Mouse (Mus musculus): Measurements from ENCODE around the gene Supt5. TPM values are rescaled to one million over a fixed set of nuclear protein-coding genes. Genes with fewer than 3 reads are reported as not detected.
A peak's percentile ranks its signal among the peaks of the same experiment; 100 is the strongest.
"Not testable (repeated sequence)": the region's sequence is repeated elsewhere in the genome, so short reads cannot be mapped to it uniquely, and the experiment has no call there.

Gene Supt5
- total and polyA plus RNA-seq, 3 experiments, result 66.0 to 448 (median 156) TPM

DNA sequence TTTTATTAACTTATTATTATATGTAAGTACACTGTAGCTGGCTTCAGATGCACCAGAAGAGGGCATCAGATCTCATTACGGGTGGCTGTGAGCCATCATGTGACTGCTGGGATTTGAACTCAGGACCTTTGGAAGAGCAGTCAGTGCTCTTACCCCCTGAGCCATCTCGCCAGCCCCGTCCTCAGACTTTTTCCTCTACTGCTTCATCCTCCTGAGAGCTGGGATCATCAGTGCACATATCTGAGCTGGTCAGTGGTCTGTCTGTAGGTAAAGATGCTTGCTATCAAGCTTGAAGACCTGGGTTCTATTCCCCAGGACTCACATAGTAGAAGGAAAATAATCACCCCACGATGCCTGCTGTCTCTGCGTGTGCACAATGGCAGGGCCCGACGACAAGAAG, 48.8 kb upstream of the Supt5 start:
- H3K9ac ChIP-seq (ENCODE audit: control insufficient read depth, low read depth, low read length, poor library complexity, severe bottlenecking); H3K4me3 ChIP-seq (ENCODE audit: control insufficient read depth in 1 of 2, insufficient read depth in 1 of 2, low read depth in 2 of 2, low read length in 2 of 2); H3K79me2 ChIP-seq (ENCODE audit: control insufficient read depth, insufficient read depth, low read length, poor library complexity); H3K9me3 ChIP-seq (replicated peaks; ENCODE audit: insufficient read depth, low read length); H3K27me3 ChIP-seq (ENCODE audit: control insufficient read depth in 1 of 2, insufficient read depth in 2 of 2, low read length in 2 of 2); H3K27ac ChIP-seq (ENCODE audit: control insufficient read depth, low read depth, low read length): not testable (repeated sequence)
- TF ChIP-seq TBP (IDR thresholded peaks at IDR 0.05; ENCODE audit: low read depth, low read length) (peak; percentile 93), USF1 (IDR thresholded peaks at IDR 0.05; ENCODE audit: low read depth, low read length) (peak; percentile 57; the same call in 1 of the 2 replicates)
- H3K4me1 ChIP-seq (ENCODE audit: control insufficient read depth in 1 of 2, insufficient read depth in 2 of 2, low read length in 2 of 2), result peaks cover 2 to 21% of the 10 kb centered on the region in 2 experiments; a peak in 3 of 4 replicates
- H3K36me3 ChIP-seq (ENCODE audit: control insufficient read depth in 1 of 2, insufficient read depth in 2 of 2, low read length in 2 of 2), result peaks cover 0 to 16% of the 10 kb centered on the region in 2 experiments; a peak in 2 of 4 replicates
- DNase-seq (ENCODE audit: low read depth, low spot score), result peak; percentile 18

- H3K9ac ChIP-seq (ENCODE audit: control insufficient read depth, low read depth, low read length, poor library complexity, severe bottlenecking); DNase-seq (ENCODE audit: low read depth, low spot score): not testable (repeated sequence)
- H3K36me3 ChIP-seq (ENCODE audit: control insufficient read depth in 1 of 2, insufficient read depth in 2 of 2, low read length in 2 of 2), result peaks cover 0 to 16% of the 10 kb centered on the region in 2 experiments; a peak in 2 of 4 replicates
Observed at GRCm38 (mm10) chr7:28386877-28387276, 48.3 kb upstream of the Supt5 start.

GRCm38 (mm10) chr7:28386462-28386861, 47.9 kb upstream of the Supt5 start:
- peaks cover 2 to 19% of the 10 kb centered on the region in 2 experiments; a peak in 3 of 4 replicates for H3K4me1 ChIP-seq (ENCODE audit: control insufficient read depth in 1 of 2, insufficient read depth in 2 of 2, low read length in 2 of 2)
- no peak; a peak in 1 of 4 replicates for TF ChIP-seq POLR2A (IDR thresholded peaks at IDR 0.05; ENCODE audit: control insufficient read depth in 1 of 2, insufficient read depth in 1 of 2, low read depth in 1 of 2, low read length in 2 of 2, poor library complexity in 1 of 2)
- TF ChIP-seq USF2 (IDR thresholded peaks at IDR 0.05; ENCODE audit: borderline replicate concordance in 1 of 2, insufficient read depth in 1 of 2, low read depth in 1 of 2, low read length in 2 of 2), result no peak
- TF ChIP-seq ZKSCAN1 (IDR thresholded peaks at IDR 0.05; ENCODE audit: low read depth, low read length), result no peak
- no peak for TF ChIP-seq EP300 (IDR thresholded peaks at IDR 0.05; ENCODE audit: low read depth in 1 of 2, low read length in 2 of 2)
- TF ChIP-seq RAD21 (IDR thresholded peaks at IDR 0.05; ENCODE audit: low read depth, low read length), result peak; percentile 88
- TF ChIP-seq UBTF (IDR thresholded peaks at IDR 0.05; ENCODE audit: borderline replicate concordance, insufficient read depth, low read depth, low read length), result no peak
- TF ChIP-seq USF1 (IDR thresholded peaks at IDR 0.05; ENCODE audit: low read depth, low read length), result no peak
- peak; percentile 90 for TF ChIP-seq ZC3H11A (IDR thresholded peaks at IDR 0.05; ENCODE audit: low read depth, low read length)
- no peak for TF ChIP-seq MYB (IDR thresholded peaks at IDR 0.05; ENCODE audit: low read depth, low read length)
- 0 out of 2 replicates have a peak, but pooled peaks have one; percentile 24 for TF ChIP-seq BHLHE40 (IDR thresholded peaks at IDR 0.05; ENCODE audit: borderline replicate concordance, low read depth, low read length)
- TF ChIP-seq MAFK (IDR thresholded peaks at IDR 0.05; ENCODE audit: borderline replicate concordance, low read depth, low read length), result no peak
- no peak for TF ChIP-seq CHD1 (IDR thresholded peaks at IDR 0.05; ENCODE audit: low read depth, low read length)
- TF ChIP-seq ELF1 (IDR thresholded peaks at IDR 0.05; ENCODE audit: low read depth, low read length), result no peak; the same call in 1 of the 2 replicates
- TF ChIP-seq MXI1 (IDR thresholded peaks at IDR 0.05; ENCODE audit: low read depth, low read length), result peak; percentile 51; the same call in 1 of the 2 replicates
- no peak for TF ChIP-seq JUND (IDR thresholded peaks at IDR 0.05; ENCODE audit: low read depth, low read length)
- TF ChIP-seq ZMIZ1 (IDR thresholded peaks at IDR 0.05; ENCODE audit: low read depth, low read length), result no peak
- TF ChIP-seq TBP (IDR thresholded peaks at IDR 0.05; ENCODE audit: low read depth, low read length), result no peak
- peak; percentile 59; the same call in 1 of the 2 replicates for TF ChIP-seq SIN3A (IDR thresholded peaks at IDR 0.05; ENCODE audit: low read length)
- no peak for TF ChIP-seq GATA1 (IDR thresholded peaks at IDR 0.05; ENCODE audit: low read depth, low read length)
- no peak for TF ChIP-seq RCOR1 (IDR thresholded peaks at IDR 0.05; ENCODE audit: low read depth, low read length)
- TF ChIP-seq MAX (IDR thresholded peaks at IDR 0.05; ENCODE audit: low read length), result no peak
- TF ChIP-seq TCF12 (IDR thresholded peaks at IDR 0.05; ENCODE audit: low read depth, low read length), result no peak
- peak; percentile 81 for TF ChIP-seq SMC3 (IDR thresholded peaks at IDR 0.05; ENCODE audit: low read depth, low read length)
- no peak for TF ChIP-seq KAT2A (conservative IDR thresholded peaks at IDR 0.05; ENCODE audit: low read depth, low read length)
- no peak for TF ChIP-seq CHD2 (IDR thresholded peaks at IDR 0.05; ENCODE audit: low read length)
- TF ChIP-seq E2F4 (IDR thresholded peaks at IDR 0.05; ENCODE audit: borderline replicate concordance, low read depth, low read length), result no peak

More at GRCm38 (mm10) chr7:28386877-28387276, 48.3 kb upstream of the Supt5 start:
- not testable (repeated sequence) for H3K27ac ChIP-seq (ENCODE audit: control insufficient read depth, low read depth, low read length); H3K27me3 ChIP-seq (ENCODE audit: control insufficient read depth in 1 of 2, insufficient read depth in 2 of 2, low read length in 2 of 2); H3K9me3 ChIP-seq (replicated peaks; ENCODE audit: insufficient read depth, low read length); H3K79me2 ChIP-seq (ENCODE audit: control insufficient read depth, insufficient read depth, low read length, poor library complexity); H3K4me3 ChIP-seq (ENCODE audit: control insufficient read depth in 1 of 2, insufficient read depth in 1 of 2, low read depth in 2 of 2, low read length in 2 of 2)
- peaks cover 2 to 23% of the 10 kb centered on the region in 2 experiments; a peak in 3 of 4 replicates for H3K4me1 ChIP-seq (ENCODE audit: control insufficient read depth in 1 of 2, insufficient read depth in 2 of 2, low read length in 2 of 2)

More at GRCm38 (mm10) chr7:28386462-28386861, 47.9 kb upstream of the Supt5 start:
- peak; percentile 85 for DNase-seq (ENCODE audit: low read depth, low spot score)
- peaks cover 2% of the 10 kb centered on the region for H3K79me2 ChIP-seq (ENCODE audit: control insufficient read depth, insufficient read depth, low read length, poor library complexity)
- H3K9ac ChIP-seq (ENCODE audit: control insufficient read depth, low read depth, low read length, poor library complexity, severe bottlenecking), result no peak overlapping the region
- H3K36me3 ChIP-seq (ENCODE audit: control insufficient read depth in 1 of 2, insufficient read depth in 2 of 2, low read length in 2 of 2), result peaks cover 0 to 12% of the 10 kb centered on the region in 2 experiments; a peak in 2 of 4 replicates
- no peak overlapping the region for H3K4me3 ChIP-seq (ENCODE audit: control insufficient read depth in 1 of 2, insufficient read depth in 1 of 2, low read depth in 2 of 2, low read length in 2 of 2)
- H3K27ac ChIP-seq (ENCODE audit: control insufficient read depth, low read depth, low read length), result no peak overlapping the region
- no peaks in the 10 kb centered on the region for H3K27me3 ChIP-seq (ENCODE audit: control insufficient read depth in 1 of 2, insufficient read depth in 2 of 2, low read length in 2 of 2)
- H3K9me3 ChIP-seq (replicated peaks; ENCODE audit: insufficient read depth, low read length), result no peaks in the 10 kb centered on the region

Measured in MEL (cell line).